Mouse (Mus musculus): ENCODE results near the gene Snd1. TPM values are rescaled to one million over a fixed set of nuclear protein-coding genes. Genes with fewer than 3 reads are reported as not detected.
A peak's percentile ranks its signal among the peaks of the same experiment; 100 is the strongest.
"Not testable (repeated sequence)": the region's sequence is repeated elsewhere in the genome, so short reads cannot be mapped to it uniquely, and the experiment has no call there.

Snd1 gene
- polyA plus RNA-seq, 1 experiment: 58.9 TPM

- TF ChIP-seq POLR2A (IDR thresholded peaks at IDR 0.05; ENCODE audit: borderline replicate concordance, low read depth, low read length) (no peak), CTCF (IDR thresholded peaks at IDR 0.05; ENCODE audit: low read depth, low read length) (no peak)
- Histone ChIP-seq H3K4me1 (ENCODE audit: control insufficient read depth, insufficient read depth, low read length) (no peaks in the 10 kb centered on the region), H3K4me3 (ENCODE audit: insufficient read depth, low read length) (no peak overlapping the region), H3K27ac (ENCODE audit: insufficient read depth, low read depth, low read length) (no peak overlapping the region)
These were observed 427.6 kb downstream of the Snd1 start for GRCm38 (mm10) chr6:28902573-28902972.

- Histone ChIP-seq H3K4me3 (ENCODE audit: insufficient read depth, low read length) (no peak overlapping the region), H3K27ac (ENCODE audit: insufficient read depth, low read depth, low read length) (no peak overlapping the region), H3K4me1 (ENCODE audit: control insufficient read depth, insufficient read depth, low read length) (no peaks in the 10 kb centered on the region)
- no peak for TF ChIP-seq POLR2A (IDR thresholded peaks at IDR 0.05; ENCODE audit: borderline replicate concordance, low read depth, low read length)
- no peak for TF ChIP-seq CTCF (IDR thresholded peaks at IDR 0.05; ENCODE audit: low read depth, low read length)
These were observed 429.5 kb downstream of the Snd1 start for GRCm38 (mm10) chr6:28904417-28904816.

DNA sequence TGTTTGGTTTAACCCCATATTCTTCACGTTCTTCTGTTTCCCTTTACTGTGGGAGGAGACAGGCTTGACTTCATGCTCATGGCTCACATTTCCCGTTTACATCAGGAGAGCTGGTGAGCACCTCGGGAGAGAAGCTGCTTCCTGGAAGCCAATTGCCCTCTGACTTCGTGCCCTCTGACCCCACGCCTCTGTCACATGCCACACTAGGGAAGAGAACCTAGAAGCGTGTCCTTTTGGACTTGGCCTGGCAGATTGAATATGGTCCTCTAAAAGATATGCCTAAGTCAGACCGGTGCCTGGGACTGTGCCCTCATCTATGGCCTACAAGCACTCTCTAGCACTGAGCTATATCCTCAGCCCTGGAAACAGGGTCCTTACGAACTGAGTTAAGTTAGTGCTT, 430.4 kb downstream of the Snd1 start:
- Histone ChIP-seq H3K4me3 (ENCODE audit: insufficient read depth, low read length) (no peak overlapping the region), H3K4me1 (ENCODE audit: control insufficient read depth, insufficient read depth, low read length) (no peaks in the 10 kb centered on the region), H3K27ac (ENCODE audit: insufficient read depth, low read depth, low read length) (no peak overlapping the region)
- TF ChIP-seq POLR2A (IDR thresholded peaks at IDR 0.05; ENCODE audit: borderline replicate concordance, low read depth, low read length): no peak
- TF ChIP-seq CTCF (IDR thresholded peaks at IDR 0.05; ENCODE audit: low read depth, low read length): no peak

DNA sequence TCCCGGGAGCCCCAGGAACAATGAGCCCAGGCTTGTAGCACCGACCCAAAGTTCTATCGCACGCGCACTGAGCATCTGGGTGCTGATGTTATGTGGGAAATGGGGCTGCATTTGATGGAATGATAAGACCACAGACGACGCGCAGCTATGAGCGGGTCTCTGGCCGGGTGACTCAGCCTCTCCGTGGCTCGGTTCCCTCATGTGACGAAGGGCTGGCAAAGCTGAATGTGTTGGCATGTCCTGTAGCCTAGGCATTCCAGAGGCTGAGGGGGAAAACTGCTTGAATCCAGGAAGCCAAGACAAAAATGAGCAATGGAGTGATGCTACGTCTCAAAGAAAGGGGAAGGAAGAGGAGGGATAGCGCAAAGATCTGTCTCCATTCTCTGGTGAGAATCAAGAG, 434.9 kb downstream of the Snd1 start:
- no peaks in the 10 kb centered on the region for H3K4me1 ChIP-seq (ENCODE audit: control insufficient read depth, insufficient read depth, low read length)

DNA sequence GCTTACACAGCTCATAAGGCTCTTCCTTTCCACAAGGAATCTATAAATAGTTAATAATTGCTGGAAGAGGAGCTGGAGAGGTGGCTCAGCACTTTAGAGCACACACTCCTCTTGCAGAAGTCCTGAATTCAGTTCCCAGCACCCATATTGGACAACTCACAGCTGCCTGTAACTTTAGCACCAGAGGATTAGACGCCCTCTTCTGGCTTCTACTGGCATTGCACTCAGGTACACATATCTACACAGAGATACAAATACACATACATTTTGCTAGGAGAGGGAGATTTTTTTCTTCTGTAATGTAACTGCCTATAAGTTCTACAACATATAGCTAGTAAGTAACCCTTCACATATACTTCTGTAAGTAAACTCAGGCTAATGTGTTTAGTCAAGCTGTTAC, 440.0 kb downstream of the Snd1 start:
- H3K4me3 ChIP-seq (ENCODE audit: insufficient read depth, low read length): no peak overlapping the region
- TF ChIP-seq POLR2A (IDR thresholded peaks at IDR 0.05; ENCODE audit: borderline replicate concordance, low read depth, low read length) (no peak), CTCF (IDR thresholded peaks at IDR 0.05; ENCODE audit: low read depth, low read length) (no peak)
- H3K4me1 ChIP-seq (ENCODE audit: control insufficient read depth, insufficient read depth, low read length): no peaks in the 10 kb centered on the region
- H3K27ac ChIP-seq (ENCODE audit: insufficient read depth, low read depth, low read length): no peak overlapping the region

More for the DNA sequence above, 434.9 kb downstream of the Snd1 start:
- H3K4me3 ChIP-seq (ENCODE audit: insufficient read depth, low read length): no peak overlapping the region
- TF ChIP-seq CTCF (IDR thresholded peaks at IDR 0.05; ENCODE audit: low read depth, low read length) (no peak), POLR2A (IDR thresholded peaks at IDR 0.05; ENCODE audit: borderline replicate concordance, low read depth, low read length) (no peak)
- H3K27ac ChIP-seq (ENCODE audit: insufficient read depth, low read depth, low read length): no peak overlapping the region

- Histone ChIP-seq H3K4me1 (ENCODE audit: control insufficient read depth, insufficient read depth, low read length) (no peaks in the 10 kb centered on the region), H3K27ac (ENCODE audit: insufficient read depth, low read depth, low read length) (no peak overlapping the region), H3K4me3 (ENCODE audit: insufficient read depth, low read length) (no peak overlapping the region)
- TF ChIP-seq POLR2A (IDR thresholded peaks at IDR 0.05; ENCODE audit: borderline replicate concordance, low read depth, low read length) (no peak), CTCF (IDR thresholded peaks at IDR 0.05; ENCODE audit: low read depth, low read length) (no peak)
These were observed 441.7 kb downstream of the Snd1 start for GRCm38 (mm10) chr6:28916630-28917029.

GRCm38 (mm10) chr6:28919346-28919745, 444.4 kb downstream of the Snd1 start:
- H3K4me3 ChIP-seq (ENCODE audit: insufficient read depth, low read length): no peak overlapping the region
- TF ChIP-seq POLR2A (IDR thresholded peaks at IDR 0.05; ENCODE audit: borderline replicate concordance, low read depth, low read length): no peak
- no peak for TF ChIP-seq CTCF (IDR thresholded peaks at IDR 0.05; ENCODE audit: low read depth, low read length)
- no peak overlapping the region for H3K27ac ChIP-seq (ENCODE audit: insufficient read depth, low read depth, low read length)
- no peaks in the 10 kb centered on the region for H3K4me1 ChIP-seq (ENCODE audit: control insufficient read depth, insufficient read depth, low read length)

- H3K27ac ChIP-seq (ENCODE audit: insufficient read depth, low read depth, low read length): no peak overlapping the region
These were observed 447.4 kb downstream of the Snd1 start for GRCm38 (mm10) chr6:28922371-28922770.

GRCm38 (mm10) chr6:28923091-28923824, 448.3 kb downstream of the Snd1 start:
- TF ChIP-seq CTCF (IDR thresholded peaks at IDR 0.05; ENCODE audit: low read depth, low read length): no peak
- no peak for TF ChIP-seq POLR2A (IDR thresholded peaks at IDR 0.05; ENCODE audit: borderline replicate concordance, low read depth, low read length)
- no peaks in the 10 kb centered on the region for H3K4me1 ChIP-seq (ENCODE audit: control insufficient read depth, insufficient read depth, low read length)
- H3K4me3 ChIP-seq (ENCODE audit: insufficient read depth, low read length): no peak overlapping the region
- H3K27ac ChIP-seq (ENCODE audit: insufficient read depth, low read depth, low read length): no peak overlapping the region

More at GRCm38 (mm10) chr6:28922371-28922770, 447.4 kb downstream of the Snd1 start:
- no peak overlapping the region for H3K4me3 ChIP-seq (ENCODE audit: insufficient read depth, low read length)
- H3K4me1 ChIP-seq (ENCODE audit: control insufficient read depth, insufficient read depth, low read length): no peaks in the 10 kb centered on the region
- TF ChIP-seq POLR2A (IDR thresholded peaks at IDR 0.05; ENCODE audit: borderline replicate concordance, low read depth, low read length): no peak
- TF ChIP-seq CTCF (IDR thresholded peaks at IDR 0.05; ENCODE audit: low read depth, low read length): no peak

DNA sequence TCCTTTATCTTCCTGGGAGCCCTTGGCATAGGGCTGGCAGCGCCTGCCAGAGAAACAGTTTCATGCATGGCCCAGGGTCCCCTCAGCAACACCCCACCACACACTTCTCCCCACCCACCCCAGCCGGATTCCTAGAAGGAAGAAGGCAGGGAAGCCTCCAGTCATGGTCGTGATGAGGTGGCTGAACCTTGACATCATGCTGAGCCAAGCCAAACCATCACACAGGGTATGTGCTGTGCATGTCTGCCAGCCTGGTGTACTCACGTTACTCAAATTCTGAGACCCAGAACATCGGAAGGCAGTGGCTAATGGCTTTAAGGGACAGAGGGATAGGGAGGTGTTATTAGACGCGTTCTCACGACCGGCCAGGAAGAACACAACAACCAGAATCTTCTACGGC, 448.9 kb downstream of the Snd1 start:
- no peak overlapping the region for H3K27ac ChIP-seq (ENCODE audit: insufficient read depth, low read depth, low read length)
- no peak for TF ChIP-seq POLR2A (IDR thresholded peaks at IDR 0.05; ENCODE audit: borderline replicate concordance, low read depth, low read length)
- no peak for TF ChIP-seq CTCF (IDR thresholded peaks at IDR 0.05; ENCODE audit: low read depth, low read length)
- no peaks in the 10 kb centered on the region for H3K4me1 ChIP-seq (ENCODE audit: control insufficient read depth, insufficient read depth, low read length)
- peak overlapping the region; percentile 44 for H3K4me3 ChIP-seq (ENCODE audit: insufficient read depth, low read length)

- not testable (repeated sequence) for H3K27ac ChIP-seq (ENCODE audit: insufficient read depth, low read depth, low read length); H3K4me3 ChIP-seq (ENCODE audit: insufficient read depth, low read length); H3K4me1 ChIP-seq (ENCODE audit: control insufficient read depth, insufficient read depth, low read length)
These were observed 453.0 kb downstream of the Snd1 start for GRCm38 (mm10) chr6:28927987-28928386.

GRCm38 (mm10) chr6:28929169-28929803, 454.3 kb downstream of the Snd1 start:
- not testable (repeated sequence) for H3K4me1 ChIP-seq (ENCODE audit: control insufficient read depth, insufficient read depth, low read length); H3K27ac ChIP-seq (ENCODE audit: insufficient read depth, low read depth, low read length); H3K4me3 ChIP-seq (ENCODE audit: insufficient read depth, low read length)
